Mouse (Mus musculus): ENCODE results near the gene Hivep1.

DNA sequence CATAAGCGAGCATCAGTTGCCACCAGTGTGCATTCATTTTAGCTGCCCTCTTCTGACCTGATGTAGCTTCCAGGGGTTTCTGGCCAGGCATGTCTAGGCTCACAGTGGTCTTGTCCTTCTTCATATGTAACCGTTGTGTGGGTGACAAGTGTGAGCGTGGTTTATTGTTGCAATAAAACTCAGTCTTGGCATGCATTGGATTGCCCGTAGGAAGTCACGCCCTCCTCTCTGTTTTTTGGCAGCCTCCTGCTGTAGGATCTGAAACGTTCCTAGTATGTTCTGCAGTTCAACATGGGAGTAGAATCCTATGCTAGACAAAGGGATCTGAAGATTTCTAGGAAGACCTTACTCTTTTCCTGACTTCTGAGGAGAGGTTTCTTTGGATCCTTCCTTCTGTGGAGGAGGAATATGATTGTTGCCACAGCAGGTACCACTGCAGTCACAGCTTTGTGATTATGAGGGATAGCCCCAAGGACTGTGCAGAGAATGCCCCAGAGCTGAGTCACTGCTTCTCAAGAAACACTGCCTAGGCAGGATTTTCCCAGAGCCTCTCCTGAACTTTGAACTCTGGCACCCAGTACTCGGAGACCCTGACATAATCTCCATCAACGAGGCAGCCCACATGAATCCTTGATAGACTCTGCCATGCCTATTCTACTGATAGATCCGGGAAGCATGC lies 182.1 kb downstream of the Hivep1 start:
- TF ChIP-seq CHD2 (IDR thresholded peaks at IDR 0.05; ENCODE audit: low read depth, low read length) (no peak), MAFK (IDR thresholded peaks at IDR 0.05; ENCODE audit: insufficient read depth, low read depth, low read length) (no peak), HCFC1 (IDR thresholded peaks at IDR 0.05; ENCODE audit: borderline replicate concordance, insufficient read depth, low read length) (no peak), ZNF384 (IDR thresholded peaks at IDR 0.05; ENCODE audit: low read depth, low read length) (no peak), ZC3H11A (IDR thresholded peaks at IDR 0.05; ENCODE audit: borderline replicate concordance, low read depth, low read length) (no peak)

All from ES-E14 (cell line).